Comparison of ENCODE assay signal across 9 mouse cellular contexts in genomic region chr19:53181003-53181861, GRCm38 (mm10). TPM values are rescaled to one million over a fixed set of nuclear protein-coding genes. Genes with fewer than 3 reads are reported as not detected.
DNase-seq lines count a peak whose midpoint lies in the region; ATAC-seq and TF ChIP-seq lines count a peak whose summit lies in the region.
"Had no signal": no experiment of that assay in that cellular context is flagged by ENCODE, and none has a peak within 500 bp of the region (broad histone marks: within the 10 kb centered on the region; RNA-seq: fewer than 3 reads in every experiment).

No protein-coding gene starts in this region.

- ATAC-seq in limb, embryonic 15.5 days (ENCODE audit: insufficient number of reproducible peaks, low FRiP score, low TSS enrichment, low read depth), result no peak
- no peak for ATAC-seq in intestine, postnatal 0 days
- no peak for ATAC-seq in activated CD4-positive, CD25-positive, alpha-beta regulatory T cell, adult 4 months
- no peak for ATAC-seq in forebrain, embryonic 12.5 days (ENCODE audit: low FRiP score)

- H3K27me3 ChIP-seq in limb, embryonic 15.5 days, result no peaks in the 10 kb centered on the region
- no peaks in the 10 kb centered on the region for H3K27me3 ChIP-seq in limb, embryonic 10.5 days (ENCODE audit: low read depth, poor library complexity, severe bottlenecking)
- no peaks in the 10 kb centered on the region for H3K27me3 ChIP-seq in intestine, postnatal 0 days (replicated peaks; ENCODE audit: control insufficient read depth, insufficient read depth, low read length)
- H3K27me3 ChIP-seq in forebrain, embryonic 12.5 days, result no peaks in the 10 kb centered on the region

- no peaks in the 10 kb centered on the region for H3K9me3 ChIP-seq in limb, embryonic 15.5 days
- H3K9me3 ChIP-seq in limb, embryonic 10.5 days (replicated peaks), result no peaks in the 10 kb centered on the region
- no peaks in the 10 kb centered on the region for H3K9me3 ChIP-seq in intestine, postnatal 0 days (ENCODE audit: control insufficient read depth)
- H3K9me3 ChIP-seq in forebrain, embryonic 12.5 days, result no peaks in the 10 kb centered on the region
- H3K9me3 ChIP-seq: G1E had no signal

- 0 out of 2 replicates have a peak overlapping the region, but pooled peaks have one; percentile 17 for H3K27ac ChIP-seq in limb, embryonic 15.5 days
- no peak overlapping the region for H3K27ac ChIP-seq in limb, embryonic 10.5 days
- peak overlapping the region; percentile 46; the same call in 1 of the 2 replicates for H3K27ac ChIP-seq in intestine, postnatal 0 days (ENCODE audit: low read depth, low read length)
- no peak overlapping the region for H3K27ac ChIP-seq in forebrain, embryonic 12.5 days

- H3K36me3 ChIP-seq in limb, embryonic 15.5 days, result no peaks in the 10 kb centered on the region
- 0 out of 2 replicates have a peak, but pooled peaks cover 4% of the 10 kb centered on the region for H3K36me3 ChIP-seq in limb, embryonic 10.5 days
- H3K36me3 ChIP-seq in intestine, postnatal 0 days (ENCODE audit: control insufficient read depth, insufficient read depth), result no peaks in the 10 kb centered on the region
- H3K36me3 ChIP-seq in forebrain, embryonic 12.5 days (replicated peaks), result no peaks in the 10 kb centered on the region

- no peak for TF ChIP-seq CTCF in intestine, postnatal 0 days (IDR thresholded peaks at IDR 0.05; ENCODE audit: low read depth)

- H3K9ac ChIP-seq in limb, embryonic 15.5 days, result no peak overlapping the region
- H3K9ac ChIP-seq in intestine, postnatal 0 days (ENCODE audit: low read depth, low read length), result no peak overlapping the region
- H3K9ac ChIP-seq in forebrain, embryonic 12.5 days, result no peak overlapping the region

- WGBS in limb, embryonic 15.5 days, result 77% methylated on average over 19 of the region's 19 CpGs
- WGBS in limb, embryonic 10.5 days, result 89% methylated on average over 19 of the region's 19 CpGs
- WGBS in intestine, postnatal 0 days, result 66% methylated on average over 19 of the region's 19 CpGs
- whole genome bisulfite sequencing in forebrain, embryonic 12.5 days, result 82% methylated on average over 19 of the region's 19 CpGs

- peaks cover 28% of the 10 kb centered on the region for H3K4me1 ChIP-seq in limb, embryonic 15.5 days
- H3K4me1 ChIP-seq in limb, embryonic 10.5 days, result peaks cover 32% of the 10 kb centered on the region
- peaks cover 4% of the 10 kb centered on the region for H3K4me1 ChIP-seq in intestine, postnatal 0 days (replicated peaks; ENCODE audit: control insufficient read depth, insufficient read depth, low read length)
- peaks cover 15% of the 10 kb centered on the region for H3K4me1 ChIP-seq in forebrain, embryonic 12.5 days

- no peak overlapping the region for H3K4me3 ChIP-seq in limb, embryonic 15.5 days
- no peak overlapping the region for H3K4me3 ChIP-seq in limb, embryonic 10.5 days
- H3K4me3 ChIP-seq in intestine, postnatal 0 days (ENCODE audit: low read depth, low read length), result no peak overlapping the region
- H3K4me3 ChIP-seq in forebrain, embryonic 12.5 days (replicated peaks), result no peak overlapping the region

- no peak for DNase-seq in limb, embryonic 10.5 days (ENCODE audit: low spot score)
- DNase-seq in gastrocnemius, postnatal 10 days, result peak; percentile 27
- DNase-seq in lung, postnatal 4 days, result peak; percentile 73 to 88
- DNase-seq in layer of hippocampus, adult 18-20 months (ENCODE audit: low spot score in 2 of 2), result no peak

- no peak overlapping the region for H3K4me2 ChIP-seq in limb, embryonic 15.5 days
- H3K4me2 ChIP-seq in intestine, postnatal 0 days (replicated peaks; ENCODE audit: low read depth), result no peak overlapping the region
- H3K4me2 ChIP-seq in forebrain, embryonic 12.5 days, result no peak overlapping the region

RNA-seq across cellular contexts. Expression of gene Add3, which starts 41.0 kb away (rescaled TPM):
- 97.1 and 98.7 TPM in 2 replicates for polyA plus RNA-seq in limb, embryonic 15.5 days (2015; fragmentation: Nextera tagmentation; extraction: Ambion mirVana)
- 46.4 and 63.7 TPM in 2 replicates for polyA plus RNA-seq in limb, embryonic 10.5 days (2016; fragmentation: Nextera tagmentation; extraction: Ambion mirVana)
- 10 to 100 TPM; 61.3 to 68.6 TPM for total RNA-seq in gastrocnemius, postnatal 10 days (2021)
- 46.8 and 50.9 TPM in 2 replicates for polyA plus RNA-seq in intestine, postnatal 0 days (2015; fragmentation: Nextera tagmentation; extraction: Ambion mirVana)
- polyA plus RNA-seq in activated CD4-positive, CD25-positive, alpha-beta regulatory T cell, adult 4 months (2017; shearing (Covaris generic)), result 100 to 1,000 TPM; 113 to 128 TPM
- polyA plus RNA-seq in forebrain, embryonic 12.5 days (2016; fragmentation: Nextera tagmentation; extraction: Ambion mirVana), result 48.5 and 51.2 TPM in 2 replicates
- 100 to 1,000 TPM; 126 to 129 TPM for total RNA-seq in layer of hippocampus, adult 18-20 months (2021)

Comparison
In these comparisons a context has a peak if more than half of its experiments do, and no peak if none do; other contexts are left out.
1. H3K27ac ChIP-seq: peak in limb, embryonic 15.5 days (single experiment) and intestine, postnatal 0 days (single experiment); none in limb, embryonic 10.5 days (single experiment) and forebrain, embryonic 12.5 days (single experiment).
2. DNase-seq: peak in gastrocnemius, postnatal 10 days (single experiment) and lung, postnatal 4 days (2 of 2); none in limb, embryonic 10.5 days (single experiment) and layer of hippocampus, adult 18-20 months (0 of 2).